Mouse (Mus musculus) kidney, adult 2 months (tissue): ENCODE data around the gene Fbxo4.

ENCODE experiments used
- CTCF ChIP-seq: fragments of 200-500 bp; conservative IDR thresholded peaks from 2 replicates; pipeline ENCODE4 v1.5.1; 2011; ENCODE audit warnings: low read depth, mild to moderate bottlenecking, control low read depth, low read length, moderate library complexity, mixed read lengths; ENCODE audit not compliant: insufficient read depth, insufficient read length
- POLR2A ChIP-seq: fragments of 200-500 bp; IDR thresholded peaks from one replicate; pipeline ENCODE4 v1.6.1; 2011; ENCODE audit warnings: low read depth, low read length, control low read depth

DNA sequence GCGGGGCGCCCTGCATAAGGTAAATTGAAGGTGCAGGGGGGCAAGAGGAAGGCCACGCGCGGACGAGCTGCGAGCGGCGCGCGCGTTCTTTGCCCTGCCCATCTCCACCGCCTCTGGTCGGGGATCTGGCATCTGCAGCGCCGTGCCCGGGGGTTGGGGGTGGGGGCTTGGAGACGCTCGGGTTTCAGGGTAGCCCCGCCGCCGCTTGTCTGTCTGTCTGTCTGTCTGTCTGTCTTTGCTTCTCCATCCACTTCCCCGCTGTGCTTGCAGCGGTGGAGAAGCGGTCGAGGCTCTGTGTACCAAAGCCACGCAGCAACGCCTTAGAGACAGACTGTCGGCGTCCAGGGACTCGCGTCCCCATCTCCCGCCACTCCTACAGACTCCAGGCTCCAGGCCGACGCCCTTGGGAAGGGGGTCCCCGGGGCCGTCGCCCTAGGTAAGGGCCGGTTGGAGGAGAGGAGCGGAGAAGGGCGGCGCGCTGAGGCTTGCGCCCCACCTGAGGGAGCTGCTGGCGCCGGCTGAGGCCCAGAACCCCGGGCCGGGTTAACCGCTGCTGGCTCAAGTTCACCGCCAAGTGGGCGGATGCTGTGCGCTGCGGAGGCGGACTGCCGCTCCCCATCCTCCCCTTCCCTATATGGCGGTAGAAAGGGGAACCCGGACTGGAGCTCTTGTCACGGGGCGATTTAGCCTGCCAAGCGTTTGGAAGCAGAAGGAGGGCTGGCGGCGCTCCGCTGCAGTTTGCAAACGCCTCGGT, 47.6 kb upstream of the Fbxo4 start:
- TF ChIP-seq CTCF, result no peak
- TF ChIP-seq POLR2A, result peak; percentile 47
